Mouse (Mus musculus): ENCODE results near the gene Klrb1.
"Not testable (repeated sequence)": the region's sequence is repeated elsewhere in the genome, so short reads cannot be mapped to it uniquely, and the experiment has no call there.

DNA sequence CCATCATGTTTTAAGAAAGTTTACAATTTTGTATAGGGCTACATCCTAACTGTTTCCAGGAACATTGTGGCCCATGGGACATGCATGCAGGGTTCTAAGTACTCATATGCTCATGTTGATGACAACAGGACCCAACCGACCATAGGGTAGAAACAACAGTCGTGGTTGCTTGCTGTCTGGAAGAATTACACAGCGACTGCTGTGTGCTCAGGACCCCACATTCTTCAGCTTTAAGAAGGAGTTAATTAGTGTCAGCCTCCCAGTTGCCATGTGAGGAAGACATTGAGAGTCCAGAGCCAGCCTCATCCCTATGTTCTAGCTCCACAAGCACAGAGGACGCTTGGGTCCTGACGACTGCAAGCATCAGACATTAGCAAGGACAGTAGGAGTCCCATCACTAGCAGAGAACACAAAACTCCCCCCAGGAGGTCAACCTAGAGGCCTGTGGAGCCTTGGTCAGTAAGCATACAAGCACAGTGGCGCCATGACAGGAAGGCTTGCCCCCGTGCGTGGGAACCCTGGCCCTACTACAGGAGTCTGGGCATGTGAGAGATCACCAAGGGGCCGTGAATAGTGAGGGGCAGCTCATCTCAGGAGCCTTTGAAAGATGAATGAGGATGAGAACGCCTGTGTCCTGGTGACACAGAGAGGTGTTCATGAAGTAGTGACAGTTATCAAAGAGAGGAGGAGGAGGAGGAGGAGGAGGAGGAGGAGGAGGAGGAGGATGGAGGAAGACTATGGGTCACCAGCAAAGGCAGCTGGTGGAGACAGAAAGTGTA, 40.2 kb upstream of the Klrb1 start:
- not testable (repeated sequence) for TF ChIP-seq CTCF (IDR thresholded peaks at IDR 0.05; ENCODE audit: borderline replicate concordance, insufficient read depth, low read depth, low read length); POLR2A (IDR thresholded peaks at IDR 0.05; ENCODE audit: borderline replicate concordance, insufficient read depth, low read length)

Measured in cerebellum, adult 2 months (tissue).